Mouse (Mus musculus) CH12.LX (cell line): ENCODE results near the gene Taar5. TPM values are rescaled to one million over a fixed set of nuclear protein-coding genes. Genes with fewer than 3 reads are reported as not detected.

ENCODE experiments used
- DNase-seq: peaks from one replicate; pipeline ENCODE4 v3.0.0-alpha.2; 2013; ENCODE audit errors: extremely low read depth
- H3K27ac ChIP-seq: 2 replicates; pipeline ENCODE4 v1.5.1; 2012; ENCODE audit warnings: low read depth, mild to moderate bottlenecking, control low read depth, moderate library complexity; ENCODE audit not compliant: insufficient read depth
- H3K27me3 ChIP-seq: replicated peaks from 2 replicates; pipeline ENCODE3; 2012; ENCODE audit warnings: inconsistent platforms
- H3K36me3 ChIP-seq, 2 experiments: replicated peaks in 1 of 2; 2 replicates each; pipeline versions ENCODE3 to v1.6.1; 2012; ENCODE audit warnings: inconsistent platforms in 1 of 2, low read length in 1 of 2, mild to moderate bottlenecking in 1 of 2, mixed read lengths in 1 of 2, moderate library complexity in 1 of 2; ENCODE audit not compliant: control insufficient read depth in 1 of 2, insufficient read depth in 1 of 2
- H3K4me1 ChIP-seq, 2 experiments: 2 replicates each; pipeline ENCODE4 v1.6.1; 2012; ENCODE audit warnings: inconsistent platforms in 1 of 2, moderate library complexity in 1 of 2; ENCODE audit not compliant: insufficient read depth in 2 of 2, control insufficient read depth in 1 of 2
- H3K4me2 ChIP-seq: 2 replicates; pipeline ENCODE4 v1.6.1; 2012; ENCODE audit warnings: low read depth, mild to moderate bottlenecking, control low read depth; ENCODE audit not compliant: poor library complexity, insufficient read depth, severe bottlenecking
- H3K4me3 ChIP-seq, 3 experiments: fragments of 150-350 bp in 1 of 3; sonication (generic) in 1 of 3; replicated peaks in 1 of 3; 2 replicates each; pipeline versions ENCODE3 to v1.5.1; 2011 to 2012; ENCODE audit warnings: low read depth in 2 of 3, low read length in 2 of 3, mild to moderate bottlenecking in 2 of 3, moderate library complexity in 2 of 3, control low read depth in 1 of 3, improper control_type of control experiment in 1 of 3, inconsistent platforms in 1 of 3, mixed read lengths in 1 of 3; ENCODE audit not compliant: poor library complexity in 1 of 3
- H3K79me2 ChIP-seq: replicated peaks from 2 replicates; pipeline ENCODE4 v1.6.1; 2012; ENCODE audit warnings: mild to moderate bottlenecking, moderate library complexity; ENCODE audit not compliant: control insufficient read depth, poor library complexity, insufficient read depth, severe bottlenecking; ENCODE audit errors: extremely low read depth
- H3K9ac ChIP-seq: 2 replicates; pipeline ENCODE4 v1.6.1; 2012; ENCODE audit warnings: low read depth, mild to moderate bottlenecking, control low read depth, moderate library complexity; ENCODE audit not compliant: insufficient read depth
- H3K9me3 ChIP-seq: replicated peaks from 2 replicates; pipeline ENCODE3; 2012; ENCODE audit warnings: low read length, inconsistent platforms, mixed read lengths
- KAT2A ChIP-seq: IDR thresholded peaks from 2 replicates; pipeline ENCODE4 v1.6.1; 2012; ENCODE audit warnings: low read length, improper control_type of control experiment, inconsistent platforms; ENCODE audit not compliant: insufficient replicate concordance
- dilution Hi-C: fragments of 300-500 bp; cut with MboI; formaldehyde crosslinking; loops from 2 replicates; pipeline ENCODE4 v1.14.3; 2020; ENCODE audit warnings: low sequenced_read_pairs; ENCODE audit not compliant: extremely low pct_unique_long_range_greater_than_20kb, extremely low pct_ligation_motif_present
- in situ Hi-C: fragments of 300-500 bp; cut with MboI; formaldehyde crosslinking; loops from 3 replicates; pipeline ENCODE4 v1.14.3; 2019; ENCODE audit warnings: low sequenced_read_pairs, low pct_ligation_motif_present, low pct_unique_long_range_greater_than_20kb, mixed read lengths
- polyA plus RNA-seq: library from polyadenylated mRNA; unstranded; fragments of >175 nt; gene quantifications from 2 replicates; pipeline ENCODE4 v1.2.1, GENCODE M21; 2012; ENCODE audit warnings: low read depth; ENCODE audit not compliant: insufficient read length
- total RNA-seq, 2 experiments: library from RNA; depleted of rRNA; stranded (reverse); fragments of 300-350 nt in 1 of 2; fragments of >200 nt in 1 of 2; gene quantifications; 2 replicates each; pipeline ENCODE4 v1.2.3; 2012 to 2014

The Taar5 gene
- total and polyA plus RNA-seq, 3 experiments = not detected

GRCm38 (mm10) chr10:24008143-24008542 lies 37.6 kb downstream of the Taar5 start:
- Histone ChIP-seq H3K27me3 (no peaks in the 10 kb centered on the region), H3K4me3 (no peak overlapping the region), H3K4me1 (no peaks in the 10 kb centered on the region), H3K9me3 (no peaks in the 10 kb centered on the region), H3K79me2 (no peaks in the 10 kb centered on the region), H3K27ac (no peak overlapping the region), H3K4me2 (no peak overlapping the region), H3K36me3 (no peaks in the 10 kb centered on the region), H3K9ac (no peak overlapping the region)
- dilution Hi-C loops (no loop called here), in situ Hi-C loops (no loop called here)
- no peak for DNase-seq
- no peak for TF ChIP-seq KAT2A

Other genes with a start within 250 kb of the Taar5 start
- 5,116 and 5,207 TPM in 2 replicates for gene Rps12, start 183.4 kb upstream of the Taar5 start, total RNA-seq (2012; rRNA removed)
- gene Rps12, start 183.4 kb upstream of the Taar5 start, total RNA-seq (2014; rRNA removed) = 4,147 and 4,213 TPM in 2 replicates
- gene Rps12, start 183.4 kb upstream of the Taar5 start, polyA plus RNA-seq = 140 and 211 TPM in 2 replicates
- gene Slc18b1, start 173.7 kb upstream of the Taar5 start, total RNA-seq (2012; rRNA removed) = not detected in 2 replicates
- not detected in 2 replicates for gene Slc18b1, start 173.7 kb upstream of the Taar5 start, total RNA-seq (2014; rRNA removed)
- gene Slc18b1, start 173.7 kb upstream of the Taar5 start, polyA plus RNA-seq = 0.18 TPM in 1 of 2 replicates, not detected in the other
- not detected in 2 replicates for gene Vnn3, start 119.2 kb upstream of the Taar5 start, total RNA-seq (2012; rRNA removed)
- gene Vnn3, start 119.2 kb upstream of the Taar5 start, total RNA-seq (2014; rRNA removed) = not detected in 2 replicates
- gene Vnn3, start 119.2 kb upstream of the Taar5 start, polyA plus RNA-seq = not detected in 2 replicates
- gene Vnn1, start 76.0 kb upstream of the Taar5 start, total RNA-seq (2012; rRNA removed) = not detected in 2 replicates
- not detected in 2 replicates for gene Vnn1, start 76.0 kb upstream of the Taar5 start, total RNA-seq (2014; rRNA removed)
- not detected in 2 replicates for gene Vnn1, start 76.0 kb upstream of the Taar5 start, polyA plus RNA-seq
- not detected in 2 replicates for gene Taar1, start 50.4 kb upstream of the Taar5 start, total RNA-seq (2012; rRNA removed)
- gene Taar1, start 50.4 kb upstream of the Taar5 start, total RNA-seq (2014; rRNA removed) = not detected in 2 replicates
- not detected in 2 replicates for gene Taar1, start 50.4 kb upstream of the Taar5 start, polyA plus RNA-seq
- not detected in 2 replicates for gene Taar2, start 32.1 kb upstream of the Taar5 start, total RNA-seq (2012; rRNA removed)
- gene Taar2, start 32.1 kb upstream of the Taar5 start, total RNA-seq (2014; rRNA removed) = not detected in 2 replicates
- not detected in 2 replicates for gene Taar2, start 32.1 kb upstream of the Taar5 start, polyA plus RNA-seq
- not detected in 2 replicates for gene Taar3, start 21.1 kb upstream of the Taar5 start, total RNA-seq (2012; rRNA removed)
- not detected in 2 replicates for gene Taar3, start 21.1 kb upstream of the Taar5 start, total RNA-seq (2014; rRNA removed)
- gene Taar3, start 21.1 kb upstream of the Taar5 start, polyA plus RNA-seq = not detected in 2 replicates
- gene Taar4, start 10.2 kb upstream of the Taar5 start, total RNA-seq (2012; rRNA removed) = not detected in 2 replicates
- gene Taar4, start 10.2 kb upstream of the Taar5 start, total RNA-seq (2014; rRNA removed) = not detected in 2 replicates
- not detected in 2 replicates for gene Taar4, start 10.2 kb upstream of the Taar5 start, polyA plus RNA-seq
- gene Taar6, start 14.9 kb downstream of the Taar5 start, total RNA-seq (2012; rRNA removed) = not detected in 2 replicates
- gene Taar6, start 14.9 kb downstream of the Taar5 start, total RNA-seq (2014; rRNA removed) = not detected in 2 replicates
- gene Taar6, start 14.9 kb downstream of the Taar5 start, polyA plus RNA-seq = not detected in 2 replicates
- not detected in 2 replicates for gene Taar7a, start 22.8 kb downstream of the Taar5 start, total RNA-seq (2012; rRNA removed)
- not detected in 2 replicates for gene Taar7a, start 22.8 kb downstream of the Taar5 start, total RNA-seq (2014; rRNA removed)
- gene Taar7a, start 22.8 kb downstream of the Taar5 start, polyA plus RNA-seq = not detected in 2 replicates
- gene Taar7b, start 29.2 kb downstream of the Taar5 start, total RNA-seq (2012; rRNA removed) = not detected in 2 replicates
- gene Taar7b, start 29.2 kb downstream of the Taar5 start, total RNA-seq (2014; rRNA removed) = not detected in 2 replicates
- gene Taar7b, start 29.2 kb downstream of the Taar5 start, polyA plus RNA-seq = not detected in 2 replicates
- not detected in 2 replicates for gene Taar7d, start 56.5 kb downstream of the Taar5 start, total RNA-seq (2012; rRNA removed)
- gene Taar7d, start 56.5 kb downstream of the Taar5 start, total RNA-seq (2014; rRNA removed) = not detected in 2 replicates
- not detected in 2 replicates for gene Taar7d, start 56.5 kb downstream of the Taar5 start, polyA plus RNA-seq
- not detected in 2 replicates for gene Taar7e, start 66.9 kb downstream of the Taar5 start, total RNA-seq (2012; rRNA removed)
- not detected in 2 replicates for gene Taar7e, start 66.9 kb downstream of the Taar5 start, total RNA-seq (2014; rRNA removed)
- gene Taar7e, start 66.9 kb downstream of the Taar5 start, polyA plus RNA-seq = not detected in 2 replicates
- not detected in 2 replicates for gene Taar7f, start 78.8 kb downstream of the Taar5 start, total RNA-seq (2012; rRNA removed)
- gene Taar7f, start 78.8 kb downstream of the Taar5 start, total RNA-seq (2014; rRNA removed) = not detected in 2 replicates
- gene Taar7f, start 78.8 kb downstream of the Taar5 start, polyA plus RNA-seq = not detected in 2 replicates
- gene Taar8a, start 105.8 kb downstream of the Taar5 start, total RNA-seq (2012; rRNA removed) = not detected in 2 replicates
- not detected in 2 replicates for gene Taar8a, start 105.8 kb downstream of the Taar5 start, total RNA-seq (2014; rRNA removed)
- not detected in 2 replicates for gene Taar8a, start 105.8 kb downstream of the Taar5 start, polyA plus RNA-seq
- not detected in 2 replicates for gene Taar8b, start 121.6 kb downstream of the Taar5 start, total RNA-seq (2012; rRNA removed)
- not detected in 2 replicates for gene Taar8b, start 121.6 kb downstream of the Taar5 start, total RNA-seq (2014; rRNA removed)
- not detected in 2 replicates for gene Taar8b, start 121.6 kb downstream of the Taar5 start, polyA plus RNA-seq
- not detected in 2 replicates for gene Taar8c, start 131.2 kb downstream of the Taar5 start, total RNA-seq (2012; rRNA removed)
- not detected in 2 replicates for gene Taar8c, start 131.2 kb downstream of the Taar5 start, total RNA-seq (2014; rRNA removed)
- gene Taar8c, start 131.2 kb downstream of the Taar5 start, polyA plus RNA-seq = not detected in 2 replicates
- gene Taar9, start 138.8 kb downstream of the Taar5 start, total RNA-seq (2012; rRNA removed) = not detected in 2 replicates
- gene Taar9, start 138.8 kb downstream of the Taar5 start, total RNA-seq (2014; rRNA removed) = not detected in 2 replicates
- not detected in 2 replicates for gene Taar9, start 138.8 kb downstream of the Taar5 start, polyA plus RNA-seq
- gene Stx7, start 178.6 kb downstream of the Taar5 start, total RNA-seq (2012; rRNA removed) = 92.8 and 117 TPM in 2 replicates
- gene Stx7, start 178.6 kb downstream of the Taar5 start, total RNA-seq (2014; rRNA removed) = 176 and 194 TPM in 2 replicates
- gene Stx7, start 178.6 kb downstream of the Taar5 start, polyA plus RNA-seq = 102 TPM in 2 replicates